Mouse (Mus musculus) forebrain, embryonic 11.5 days (tissue): ENCODE measurements at regions not wholly inside any gene's neighbourhood (a gene's known extent, or its start where the extent isn't known, plus 50 kb on each side); places are given as distances from the start of the nearest gene placed in this dataset.

Experiments
- ATAC-seq: fragments of 200-750 bp; cut with Nextera tagmentation; replicated peaks from 2 replicates; pipeline ENCODE4 v1.8.0; 2017; ENCODE audit warnings: moderate TSS enrichment; ENCODE audit not compliant: low FRiP score
- DNase-seq: peaks from one replicate; pipeline ENCODE4 v3.0.0-alpha.2; 2017; ENCODE audit warnings: low spot score
- H3K27ac ChIP-seq: fragments of 300-500 bp; sonication (generic); 2 replicates; pipeline ENCODE4 v1.5.1; 2014; ENCODE audit warnings: low read depth, low read length
- H3K27me3 ChIP-seq: fragments of 300-500 bp; sonication (generic); 2 replicates; pipeline ENCODE4 v1.6.1; 2014; ENCODE audit warnings: mild to moderate bottlenecking, low read length, mixed read lengths; ENCODE audit not compliant: control insufficient read depth, insufficient read depth
- H3K36me3 ChIP-seq: fragments of 300-500 bp; sonication (generic); 2 replicates; pipeline ENCODE4 v1.6.1; 2014; ENCODE audit warnings: mild to moderate bottlenecking, low read length, moderate library complexity, mixed read lengths; ENCODE audit not compliant: control insufficient read depth, insufficient read depth
- H3K4me1 ChIP-seq: fragments of 300-500 bp; sonication (generic); replicated peaks from 2 replicates; pipeline ENCODE4 v1.6.1; 2014; ENCODE audit warnings: low read length, mixed read lengths; ENCODE audit not compliant: control insufficient read depth, insufficient read depth
- H3K4me2 ChIP-seq: fragments of 300-500 bp; sonication (generic); 2 replicates; pipeline ENCODE4 v1.6.1; 2014; ENCODE audit warnings: low read depth, mild to moderate bottlenecking, low read length, moderate library complexity, mixed read lengths; ENCODE audit not compliant: severe bottlenecking
- H3K4me3 ChIP-seq: fragments of 300-500 bp; sonication (generic); 2 replicates; pipeline ENCODE4 v1.5.1; 2014; ENCODE audit warnings: low read depth, low read length
- H3K9ac ChIP-seq: fragments of 300-500 bp; sonication (generic); 2 replicates; pipeline ENCODE4 v1.6.1; 2014; ENCODE audit warnings: low read length
- H3K9me3 ChIP-seq: fragments of 300-500 bp; sonication (generic); 2 replicates; pipeline ENCODE4 v1.6.1; 2016; ENCODE audit warnings: low read length, mixed read lengths; ENCODE audit not compliant: control insufficient read depth
- WGBS: fragments of 180-500 bp; shearing (Covaris S2); extraction: QIAGEN DNeasy Blood & Tissue Kit; methylation state at CpG from one replicate; pipeline ENCODE4 v1.1.7; 2014; 5-methylcytosine and 5-hydroxymethylcytosine counted together

GRCm38 (mm10) chr8:74775549-74775948 lies 97.4 kb upstream of the Isx start:
- H3K27ac ChIP-seq, result no peak overlapping the region
- H3K4me2 ChIP-seq, result no peak overlapping the region
- ATAC-seq (no peak), DNase-seq (no peak)
- no peak overlapping the region for H3K9ac ChIP-seq
- H3K4me3 ChIP-seq, result no peak overlapping the region
- no peaks in the 10 kb centered on the region for H3K27me3 ChIP-seq
- no peaks in the 10 kb centered on the region for H3K4me1 ChIP-seq
- H3K36me3 ChIP-seq, result no peaks in the 10 kb centered on the region
- H3K9me3 ChIP-seq, result no peaks in the 10 kb centered on the region

GRCm38 (mm10) chr8:74781087-74781486 lies 91.9 kb upstream of the Isx start:
- Histone ChIP-seq H3K4me3 (no peak overlapping the region), H3K9me3 (no peaks in the 10 kb centered on the region; the same call in 1 of the 2 replicates)

DNA sequence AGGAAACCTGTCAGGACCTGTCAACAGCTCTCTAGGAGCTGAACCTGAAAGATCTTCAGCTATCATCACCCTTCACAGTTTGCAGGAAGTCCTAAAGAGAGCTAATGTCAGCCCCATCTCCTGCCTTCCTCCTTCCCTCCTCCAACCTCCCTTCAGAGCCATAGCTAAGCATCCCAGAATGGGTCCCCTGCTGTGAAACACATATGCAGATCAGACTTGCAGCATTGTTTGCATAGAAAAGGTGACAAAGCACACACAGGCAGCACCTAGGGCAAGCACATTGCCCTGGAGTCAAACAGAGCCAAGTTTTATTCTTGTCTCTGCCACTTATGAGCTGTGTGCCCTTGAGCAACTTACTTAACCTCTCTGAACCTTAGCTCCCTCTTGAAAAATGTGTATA lies 64.3 kb upstream of the Isx start:
- Histone ChIP-seq H3K27me3 (no peaks in the 10 kb centered on the region), H3K9ac (no peak overlapping the region), H3K9me3 (no peaks in the 10 kb centered on the region), H3K36me3 (no peaks in the 10 kb centered on the region), H3K27ac (no peak overlapping the region), H3K4me2 (no peak overlapping the region), H3K4me1 (no peaks in the 10 kb centered on the region), H3K4me3 (no peak overlapping the region)
- ATAC-seq (no peak), DNase-seq (peak; percentile 4)

More at GRCm38 (mm10) chr8:74781087-74781486, 91.9 kb upstream of the Isx start:
- ATAC-seq, result no peak
- no peaks in the 10 kb centered on the region for H3K27me3 ChIP-seq
- no peaks in the 10 kb centered on the region for H3K4me1 ChIP-seq
- no peak overlapping the region for H3K4me2 ChIP-seq
- no peak overlapping the region for H3K9ac ChIP-seq
- H3K27ac ChIP-seq, result no peak overlapping the region
- H3K36me3 ChIP-seq, result no peaks in the 10 kb centered on the region
- DNase-seq, result no peak
- 83% methylated on average over 1 of the region's 1 CpGs for WGBS

DNA sequence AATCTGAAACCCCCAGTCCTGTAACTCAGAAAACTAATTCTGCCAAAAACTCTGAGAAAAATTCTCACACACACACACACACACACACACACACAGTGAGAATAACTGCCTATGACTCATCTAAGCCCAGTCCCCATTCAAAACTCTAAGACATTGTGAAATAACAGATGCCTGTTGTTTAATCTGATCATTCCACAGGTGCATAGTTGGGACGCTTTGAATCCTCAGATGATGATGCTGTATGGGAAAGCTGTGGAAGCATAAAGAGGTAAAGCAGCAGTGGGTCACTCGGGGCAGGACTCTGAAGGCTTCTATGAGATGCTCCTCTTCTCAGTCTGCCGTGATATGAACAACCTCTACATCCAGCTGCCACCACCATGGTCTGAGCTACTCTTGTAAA lies 62.9 kb upstream of the Isx start:
- Histone ChIP-seq H3K27ac (no peak overlapping the region), H3K27me3 (no peaks in the 10 kb centered on the region), H3K36me3 (no peaks in the 10 kb centered on the region), H3K9ac (no peak overlapping the region), H3K4me2 (no peak overlapping the region), H3K4me3 (no peak overlapping the region), H3K9me3 (no peaks in the 10 kb centered on the region), H3K4me1 (no peaks in the 10 kb centered on the region)
- ATAC-seq, result no peak
- DNase-seq, result peak; percentile 20
- 94% methylated on average over 3 of the region's 3 CpGs for WGBS

DNA sequence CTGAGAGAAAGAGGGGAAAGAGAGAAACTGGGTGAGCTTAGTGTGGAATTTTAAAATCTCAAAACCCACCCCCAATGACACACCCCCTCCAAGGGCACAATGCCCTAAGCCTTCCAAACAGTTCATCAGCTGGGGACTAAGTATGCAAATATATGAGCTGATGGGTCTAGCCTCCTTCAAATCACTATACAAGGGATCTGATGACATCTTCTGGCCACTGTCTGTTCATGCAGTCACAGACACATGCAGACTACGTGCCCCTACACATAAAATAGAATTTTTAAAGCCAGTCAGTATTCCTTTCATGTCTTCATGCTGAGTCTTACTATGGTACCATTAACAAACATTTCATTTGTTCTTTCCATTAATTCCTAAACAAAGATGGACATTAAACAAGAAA lies 54.5 kb upstream of the Isx start:
- Histone ChIP-seq H3K9ac (no peak overlapping the region), H3K4me3 (no peak overlapping the region), H3K4me1 (no peaks in the 10 kb centered on the region), H3K27me3 (no peaks in the 10 kb centered on the region), H3K27ac (no peak overlapping the region), H3K36me3 (no peaks in the 10 kb centered on the region), H3K4me2 (no peak overlapping the region), H3K9me3 (no peaks in the 10 kb centered on the region)
- ATAC-seq, result 0 out of 2 replicates have a peak, but pooled peaks have one; percentile 42
- 81% methylated on average over 1 of the region's 1 CpGs for WGBS
- no peak for DNase-seq

DNA sequence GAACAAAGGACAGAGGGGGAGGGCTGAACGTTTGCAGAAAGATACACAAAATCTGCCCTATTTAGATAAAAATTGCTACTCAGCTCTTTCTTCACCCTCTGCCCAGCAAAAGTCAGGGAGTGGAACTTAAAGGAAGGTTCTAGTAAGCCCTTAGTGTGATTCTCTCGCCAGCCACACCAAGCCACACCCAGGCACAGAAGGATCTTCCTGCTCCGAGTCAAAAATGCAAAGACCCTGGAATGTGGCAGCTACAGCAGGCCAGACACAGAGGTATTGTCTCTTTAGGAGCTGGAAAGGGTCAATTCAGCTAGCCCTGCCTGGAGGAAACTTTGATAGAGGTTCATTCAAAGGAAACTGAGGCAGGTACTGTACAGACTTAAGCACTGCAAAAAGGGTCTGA lies 52.3 kb upstream of the Isx start:
- H3K4me2 ChIP-seq, result no peak overlapping the region
- H3K27me3 ChIP-seq, result no peaks in the 10 kb centered on the region
- H3K9ac ChIP-seq, result no peak overlapping the region
- ATAC-seq (no peak), DNase-seq (no peak)
- no peak overlapping the region for H3K27ac ChIP-seq
- no peaks in the 10 kb centered on the region for H3K9me3 ChIP-seq
- H3K4me1 ChIP-seq, result no peaks in the 10 kb centered on the region
- H3K36me3 ChIP-seq, result no peaks in the 10 kb centered on the region
- no peak overlapping the region for H3K4me3 ChIP-seq
- WGBS, result 26% methylated on average over 3 of the region's 3 CpGs

DNA sequence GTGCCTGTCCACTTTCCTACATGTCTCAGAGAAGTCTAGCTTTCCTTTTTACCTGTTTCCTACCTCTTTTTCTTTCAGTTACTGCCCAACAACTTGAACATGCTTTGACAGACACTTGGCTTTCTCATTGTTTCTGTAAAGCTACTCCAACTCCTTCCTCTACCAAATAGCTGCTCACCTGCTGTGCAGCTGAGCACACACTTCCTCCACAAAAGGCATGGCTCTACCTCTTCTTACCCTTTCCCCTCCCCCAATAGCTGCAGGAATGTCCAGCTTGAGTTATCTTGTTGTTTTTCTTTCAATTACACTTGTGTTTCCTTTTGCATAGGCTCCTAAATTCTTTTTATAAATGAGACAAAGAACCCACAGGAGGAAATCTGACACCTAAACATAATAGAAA lies 50.7 kb upstream of the Isx start:
- no peaks in the 10 kb centered on the region for H3K4me1 ChIP-seq
- DNase-seq, result no peak
- no peaks in the 10 kb centered on the region for H3K9me3 ChIP-seq
- no peak overlapping the region for H3K9ac ChIP-seq
- H3K27me3 ChIP-seq, result no peaks in the 10 kb centered on the region
- H3K27ac ChIP-seq, result no peak overlapping the region
- no peak for ATAC-seq
- no peak overlapping the region for H3K4me3 ChIP-seq
- no peaks in the 10 kb centered on the region for H3K36me3 ChIP-seq
- no peak overlapping the region for H3K4me2 ChIP-seq
